Mouse (Mus musculus): ENCODE data around the gene Mbd4.
A peak's percentile ranks its signal among the peaks of the same experiment; 100 is the strongest.

Mbd4 gene

GRCm38 (mm10) chr6:115808488-115809231, 44.5 kb downstream of the Mbd4 start, which contains the start of gene Rpl32:
Gene Rpl32 (minus strand): TSS chr6:115808747.
- peak; percentile 80 to 84 for DNase-seq (ENCODE audit: low spot score in 2 of 2)

- no peak for DNase-seq (ENCODE audit: low spot score in 2 of 2)
These were observed 45.0 kb downstream of the Mbd4 start for GRCm38 (mm10) chr6:115808196-115808487.

DNA sequence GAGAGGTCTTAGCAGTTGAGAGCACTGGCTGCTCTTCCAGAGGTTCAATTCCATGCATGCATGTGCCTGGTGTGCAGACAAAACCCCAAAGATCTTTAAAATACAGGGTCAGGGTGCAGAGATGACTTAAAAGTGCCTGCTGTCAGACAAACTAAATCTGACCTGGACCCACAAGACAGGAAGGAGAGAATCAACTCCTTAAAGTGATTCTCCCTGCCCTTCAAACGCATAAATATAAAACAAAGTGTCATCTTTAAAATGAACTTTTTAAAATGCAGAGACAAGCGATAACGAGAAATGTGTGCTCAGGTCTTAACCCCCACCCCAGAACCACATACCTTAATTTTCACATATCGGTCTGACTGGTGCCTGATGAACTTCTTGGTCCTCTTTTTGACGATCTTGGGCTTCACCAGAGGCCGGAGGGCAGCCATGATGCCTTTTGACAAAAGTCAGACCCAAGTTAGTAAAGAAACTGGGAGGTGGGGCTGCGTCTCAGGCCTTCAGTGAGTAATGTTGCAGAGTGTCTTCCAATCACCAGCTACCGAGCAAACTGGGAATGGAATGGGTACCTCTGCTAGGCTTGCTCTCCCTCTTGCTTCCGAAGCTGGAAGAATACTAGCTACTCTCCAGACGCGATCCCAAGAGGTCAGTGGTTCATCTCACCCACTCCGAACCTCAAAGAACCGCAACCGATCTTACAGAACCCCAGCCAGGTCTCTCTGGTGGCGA, 45.5 kb downstream of the Mbd4 start:
- no peak for DNase-seq (ENCODE audit: low spot score in 2 of 2)

DNA sequence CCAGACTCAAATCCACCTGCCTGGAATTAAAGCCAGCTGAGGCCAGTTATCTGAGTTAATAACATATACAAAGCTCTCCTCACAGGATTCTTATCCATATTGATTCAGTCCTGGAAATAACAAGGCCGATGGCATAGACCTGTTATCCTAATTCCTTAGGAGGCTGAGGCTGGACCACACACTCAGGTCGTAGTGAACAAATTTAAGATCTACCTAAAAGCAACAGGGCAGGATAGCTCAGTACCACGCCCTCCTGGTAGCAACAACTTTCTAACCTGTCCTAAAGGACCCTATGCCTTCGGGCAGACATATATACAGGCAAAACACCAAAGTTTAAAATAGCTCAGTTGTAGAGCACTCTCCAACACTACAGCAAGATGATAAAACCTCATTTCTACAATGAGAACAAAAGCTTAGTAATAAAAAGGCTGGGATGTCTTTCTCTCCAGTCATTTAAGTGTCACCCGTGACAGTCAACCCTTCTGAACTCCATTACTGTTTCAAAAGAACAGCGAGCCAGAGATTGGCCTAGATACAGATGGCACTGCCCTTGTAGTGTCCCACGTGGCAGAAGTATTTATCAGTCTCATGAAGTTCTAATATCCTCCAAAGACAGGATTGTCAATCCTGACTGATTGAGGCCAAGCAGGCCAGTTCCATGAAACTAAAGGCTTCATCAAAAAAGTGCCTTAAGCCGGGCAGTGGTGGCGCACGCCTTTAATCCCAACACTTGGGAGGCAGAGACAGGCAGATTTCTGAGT, 48.6 kb downstream of the Mbd4 start:
- DNase-seq (ENCODE audit: low spot score in 2 of 2), result no peak

GRCm38 (mm10) chr6:115803541-115804382, 49.4 kb downstream of the Mbd4 start:
- DNase-seq (ENCODE audit: low spot score in 2 of 2), result peak; percentile 67 to 80

DNA sequence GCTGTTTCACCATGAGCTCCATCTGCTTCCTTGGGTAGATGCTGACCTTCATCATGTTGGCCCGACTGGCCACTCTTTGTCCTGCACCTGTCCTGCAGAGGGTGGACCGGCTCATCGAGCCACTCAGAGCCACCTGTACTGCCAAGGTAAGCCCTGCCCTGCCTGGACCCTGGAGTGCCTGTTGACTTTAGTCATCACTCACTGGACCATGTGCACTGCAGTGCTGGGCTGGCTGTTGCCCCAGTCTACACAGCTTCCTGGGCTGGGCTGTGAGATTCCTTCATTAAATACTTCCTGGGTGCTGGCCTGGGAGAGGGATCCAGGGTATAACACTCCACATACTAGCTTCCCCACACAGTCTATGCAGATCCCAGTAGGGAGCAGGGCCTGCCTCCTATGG, 51.4 kb downstream of the Mbd4 start:
- no peak for DNase-seq (ENCODE audit: low spot score in 2 of 2)

- DNase-seq (ENCODE audit: low spot score in 2 of 2), result no peak
These were observed 60.4 kb downstream of the Mbd4 start for GRCm38 (mm10) chr6:115792691-115793215.

GRCm38 (mm10) chr6:115791842-115792686, 61.1 kb downstream of the Mbd4 start:
- DNase-seq (ENCODE audit: low spot score in 2 of 2), result no peak

GRCm38 (mm10) chr6:115791016-115791415, 62.2 kb downstream of the Mbd4 start:
- DNase-seq (ENCODE audit: low spot score in 2 of 2), result no peak
